Mouse (Mus musculus) liver, adult 2 months (tissue): ENCODE results near the gene Slc12a8.

ENCODE experiments used
- CTCF ChIP-seq: fragments of 200-500 bp; IDR thresholded peaks from 2 replicates; pipeline ENCODE4 v1.5.1; 2011; ENCODE audit warnings: low read depth, low read length, control low read depth
- POLR2A ChIP-seq: fragments of 200-500 bp; IDR thresholded peaks from 2 replicates; pipeline ENCODE4 v1.6.1; 2011; ENCODE audit warnings: low read length, control low read depth; ENCODE audit not compliant: insufficient read depth; ENCODE audit errors: extremely low read depth

DNA sequence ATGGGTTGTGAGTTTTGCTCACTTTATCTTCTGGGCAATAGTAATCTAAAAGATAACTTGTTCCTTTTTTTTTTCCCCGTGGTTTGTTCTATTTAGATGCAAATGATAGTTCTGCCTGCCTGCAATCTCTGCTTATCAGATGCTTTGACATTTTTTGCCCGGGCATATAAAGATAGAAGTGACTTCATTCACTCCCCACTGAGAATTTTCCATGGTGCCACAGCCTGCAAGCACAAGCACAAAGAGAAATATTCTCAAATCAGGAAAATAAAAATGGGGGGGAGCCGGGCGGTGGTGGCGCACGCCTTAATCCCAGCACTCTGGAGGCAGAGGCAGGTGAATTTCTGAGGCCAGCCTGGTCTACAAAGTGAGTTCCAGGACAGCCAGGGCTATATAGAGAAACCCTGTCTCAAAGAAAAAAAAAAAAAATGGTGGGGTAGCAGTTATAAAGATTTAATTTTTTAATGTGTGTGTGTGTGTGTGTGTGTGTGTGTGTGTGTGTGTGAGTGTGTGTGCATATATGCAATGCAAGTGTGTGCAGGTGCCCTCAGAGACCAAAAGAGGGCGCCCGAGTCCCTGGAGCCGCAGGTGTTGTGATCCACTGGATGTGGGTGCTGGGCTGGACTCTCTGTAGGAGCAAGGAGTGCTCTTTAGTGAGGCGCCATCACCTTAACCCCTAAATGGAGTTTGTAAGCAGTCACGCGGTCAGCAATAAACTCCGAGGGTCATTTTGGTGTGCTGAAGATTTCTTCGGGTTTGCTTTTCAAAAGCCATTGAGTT, 189.2 kb downstream of the Slc12a8 start:
- TF ChIP-seq CTCF (no peak), POLR2A (no peak)
